Mouse (Mus musculus) liver, embryonic 12.5 days (tissue): Measurements from ENCODE around the gene Med20. TPM values are rescaled to one million over a fixed set of nuclear protein-coding genes. Genes with fewer than 3 reads are reported as not detected.

Experiments used
- ATAC-seq: fragments of 200-750 bp; cut with Nextera tagmentation; 2 replicates; pipeline ENCODE4 v1.8.0; 2017; ENCODE audit warnings: moderate number of reproducible peaks, mild to moderate bottlenecking, moderate library complexity
- H3K27ac ChIP-seq: fragments of 300-500 bp; sonication (generic); 2 replicates; pipeline ENCODE4 v1.5.1; 2016; ENCODE audit warnings: mild to moderate bottlenecking
- H3K27me3 ChIP-seq: fragments of 300-500 bp; sonication (generic); replicated peaks from 2 replicates; pipeline ENCODE4 v1.6.1; 2016; ENCODE audit warnings: mild to moderate bottlenecking, moderate library complexity
- H3K36me3 ChIP-seq: fragments of 300-500 bp; sonication (generic); 2 replicates; pipeline ENCODE4 v1.6.1; 2016; ENCODE audit warnings: mild to moderate bottlenecking, moderate library complexity
- H3K4me1 ChIP-seq: fragments of 300-500 bp; sonication (generic); 2 replicates; pipeline ENCODE4 v1.6.1; 2016
- H3K4me2 ChIP-seq: fragments of 300-500 bp; sonication (generic); 2 replicates; pipeline ENCODE4 v1.6.1; 2016; ENCODE audit warnings: mild to moderate bottlenecking, moderate library complexity
- H3K4me3 ChIP-seq: fragments of 300-500 bp; sonication (generic); 2 replicates; pipeline ENCODE4 v1.5.1; 2016; ENCODE audit warnings: mild to moderate bottlenecking, moderate library complexity
- H3K9ac ChIP-seq: fragments of 300-500 bp; sonication (generic); 2 replicates; pipeline ENCODE4 v1.6.1; 2016; ENCODE audit warnings: mild to moderate bottlenecking, moderate library complexity
- H3K9me3 ChIP-seq: fragments of 300-500 bp; sonication (generic); replicated peaks from 2 replicates; pipeline ENCODE4 v1.6.1; 2016; ENCODE audit warnings: mild to moderate bottlenecking, moderate library complexity
- WGBS: fragments of 180-500 bp; shearing (Covaris S2); methylation state at CpG from one replicate; pipeline ENCODE4 v1.1.7; 2016; ENCODE audit not compliant: insufficient replicate concordance; 5-methylcytosine and 5-hydroxymethylcytosine counted together
- polyA plus RNA-seq: library from polyadenylated mRNA; unstranded; fragments of >200 nt; fragmentation: Nextera tagmentation; extraction: Ambion mirVana; gene quantifications from 2 replicates; pipeline ENCODE4 v1.2.1, GENCODE M21; 2016

The Med20 gene
- polyA plus RNA-seq = 31.2 and 32.6 TPM in 2 replicates

DNA sequence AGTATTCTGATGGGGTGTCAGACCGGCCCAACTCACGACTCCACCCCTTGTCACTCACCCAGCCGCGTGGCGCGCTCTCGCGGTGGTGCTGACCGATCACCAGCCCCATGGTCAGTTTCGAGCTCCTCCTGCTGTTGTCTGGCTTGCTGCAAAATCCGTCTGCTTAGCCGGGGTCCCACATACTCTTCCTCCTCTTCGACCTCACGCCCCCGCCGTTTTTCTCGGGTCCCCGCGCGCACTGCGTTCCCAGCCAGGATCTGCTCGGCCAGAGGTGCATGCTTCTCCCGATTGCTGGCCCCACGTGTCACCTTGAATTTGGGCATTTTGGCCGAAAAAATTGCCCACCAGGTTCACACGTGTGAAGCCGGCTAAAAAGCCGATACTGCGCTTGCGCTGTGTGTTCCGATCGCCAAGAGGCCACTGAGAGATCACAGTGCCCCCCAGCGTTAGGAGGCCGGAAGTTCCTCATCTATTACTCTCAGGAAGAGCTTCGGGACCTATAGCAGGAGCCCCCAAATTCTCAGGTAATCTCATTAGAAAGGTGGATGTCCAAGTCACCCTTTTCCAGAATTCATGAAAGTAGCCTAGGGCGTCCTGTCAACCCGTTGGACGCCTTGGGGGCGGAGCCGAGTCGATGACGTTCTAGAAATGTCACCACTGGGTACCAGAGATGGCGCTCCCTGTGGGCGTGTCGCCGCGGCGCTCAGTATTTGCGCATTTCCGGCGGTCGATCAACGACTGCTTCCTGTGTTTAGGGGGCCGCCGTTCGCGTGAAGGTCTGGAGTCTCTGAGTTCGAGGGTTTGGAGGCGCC is at the start of gene Med20, which contains the start of the genes Bysl and Gm20517:
Gene Med20, plus strand, starts transcription at position 734 of the 812 bp plus-strand sequence.
Gene Bysl, minus strand, starts transcription at position 644 of the 812 bp plus-strand sequence.
Gene Gm20517, plus strand, starts transcription at position 741 of the 812 bp plus-strand sequence.
- Histone ChIP-seq H3K9me3 (no peaks in the 10 kb centered on the region), H3K36me3 (peaks cover 69% of the 10 kb centered on the region), H3K27ac (peak within 1 kb of the TSS; percentile 91), H3K4me3 (peak within 1 kb of the TSS; percentile 91), H3K27me3 (no peaks in the 10 kb centered on the region), H3K4me1 (peaks cover 77% of the 10 kb centered on the region), H3K4me2 (peak within 1 kb of the TSS; percentile 90), H3K9ac (peak within 1 kb of the TSS; percentile 87)
- under 1% methylated on average over 59 of the region's 59 CpGs for WGBS
- peak; percentile 85 for ATAC-seq

DNA sequence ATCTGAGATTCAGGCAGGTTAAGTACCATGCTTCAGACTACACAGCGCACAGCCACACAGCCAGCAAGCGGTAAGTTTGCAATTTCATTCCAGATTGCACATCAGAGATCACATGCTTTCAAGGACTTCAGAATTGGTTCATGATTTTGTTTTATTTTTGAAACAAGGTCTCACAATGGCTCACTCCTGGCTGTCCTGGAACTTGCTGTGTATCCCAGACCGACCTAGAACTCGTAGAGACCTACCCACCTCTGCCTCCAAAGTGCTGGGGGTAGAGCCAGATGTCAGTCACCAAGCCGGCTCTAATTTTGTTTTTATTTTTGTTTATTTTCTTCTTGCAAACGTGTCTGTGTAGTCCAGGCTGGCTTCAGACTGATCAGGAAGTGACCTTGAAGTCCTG is 48.5 kb upstream of the Med20 start:
- 76% methylated on average over 6 of the region's 6 CpGs for WGBS

DNA sequence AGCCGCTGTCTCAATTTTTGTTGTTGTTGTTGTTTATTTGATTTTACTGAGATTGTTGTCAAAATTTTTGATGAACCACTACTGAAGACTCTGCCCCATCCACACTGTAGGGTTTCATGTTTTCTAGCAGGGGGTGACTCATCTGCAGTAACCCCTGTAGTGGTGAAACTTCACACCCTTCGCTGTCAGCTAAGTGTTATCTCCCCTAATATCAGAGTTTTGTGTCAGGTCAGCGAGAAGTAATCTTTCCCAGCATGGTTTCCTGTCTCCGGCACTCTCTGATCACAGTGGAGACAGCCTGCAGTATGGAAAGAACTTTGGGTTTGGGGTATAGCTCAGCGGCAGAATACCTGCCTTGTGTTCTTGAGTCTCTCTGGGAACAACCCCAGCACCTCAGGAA is 46.8 kb upstream of the Med20 start:
- H3K4me3 ChIP-seq = no peak overlapping the region
- no peak overlapping the region for H3K4me2 ChIP-seq
- no peak for ATAC-seq
- H3K27ac ChIP-seq = peak overlapping the region; percentile 20; the same call in 1 of the 2 replicates
- H3K4me1 ChIP-seq = peaks cover 74% of the 10 kb centered on the region
- no peaks in the 10 kb centered on the region for H3K36me3 ChIP-seq
- no peaks in the 10 kb centered on the region for H3K9me3 ChIP-seq
- 20% methylated on average over 5 of the region's 5 CpGs for WGBS
- no peaks in the 10 kb centered on the region for H3K27me3 ChIP-seq
- H3K9ac ChIP-seq = peak overlapping the region; percentile 28; the same call in 1 of the 2 replicates

More for the DNA sequence above, 48.5 kb upstream of the Med20 start:
- H3K27me3 ChIP-seq = no peaks in the 10 kb centered on the region
- H3K4me2 ChIP-seq = no peak overlapping the region
- H3K4me1 ChIP-seq = peaks cover 59% of the 10 kb centered on the region
- H3K4me3 ChIP-seq = no peak overlapping the region
- ATAC-seq = no peak
- H3K27ac ChIP-seq = peak overlapping the region; percentile 24; the same call in 1 of the 2 replicates
- no peaks in the 10 kb centered on the region for H3K36me3 ChIP-seq
- no peaks in the 10 kb centered on the region for H3K9me3 ChIP-seq
- no peak overlapping the region for H3K9ac ChIP-seq

DNA sequence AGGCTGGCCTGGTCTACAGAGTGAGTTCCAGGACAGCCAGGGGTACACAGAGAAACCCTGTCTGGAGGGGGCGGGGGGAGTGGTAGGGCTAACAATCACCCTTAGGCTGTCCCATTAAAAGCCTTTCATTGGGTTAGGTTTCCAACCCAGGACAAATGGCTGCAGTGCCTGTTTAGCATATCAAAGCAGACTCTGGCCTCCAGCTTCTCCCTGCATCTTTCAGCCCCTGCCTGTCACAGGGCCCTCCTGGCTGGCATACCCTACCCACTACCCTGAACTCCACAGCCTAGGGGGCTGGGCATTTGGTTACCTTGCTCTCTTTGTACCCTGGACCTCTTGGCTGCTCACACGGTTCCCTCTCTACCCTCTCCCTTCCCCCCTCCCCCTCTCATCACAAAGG is 45.2 kb upstream of the Med20 start:
- H3K9me3 ChIP-seq = no peaks in the 10 kb centered on the region
- no peak for ATAC-seq
- H3K27me3 ChIP-seq = no peaks in the 10 kb centered on the region
- H3K4me2 ChIP-seq = no peak overlapping the region
- H3K27ac ChIP-seq = peak overlapping the region; percentile 42; the same call in 1 of the 2 replicates
- no peaks in the 10 kb centered on the region for H3K36me3 ChIP-seq
- H3K4me3 ChIP-seq = no peak overlapping the region
- H3K4me1 ChIP-seq = peaks cover 68% of the 10 kb centered on the region
- no peak overlapping the region for H3K9ac ChIP-seq
- 34% methylated on average over 2 of the region's 2 CpGs for WGBS

DNA sequence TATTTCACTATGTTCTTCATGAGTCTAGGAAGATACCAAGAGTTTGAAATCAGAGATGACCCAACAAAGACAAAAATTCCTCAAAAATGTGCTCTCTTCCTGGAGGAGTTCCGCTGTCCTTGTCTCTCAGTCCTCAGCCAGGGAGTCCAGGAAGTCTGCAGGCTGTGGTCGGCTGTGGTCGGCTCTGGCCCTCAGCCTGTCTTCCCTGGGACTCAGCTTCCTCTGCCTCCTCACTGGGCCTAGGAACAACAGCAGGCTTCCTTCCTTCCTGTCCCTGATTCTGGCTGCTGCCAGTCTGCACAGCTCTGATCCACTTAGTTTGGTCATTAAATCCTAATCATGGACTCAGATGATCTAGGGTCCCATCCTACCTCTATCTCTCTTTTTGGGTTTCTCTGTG is 44.1 kb upstream of the Med20 start:
- Histone ChIP-seq H3K27me3 (no peaks in the 10 kb centered on the region), H3K9ac (peak overlapping the region; percentile 14), H3K9me3 (no peaks in the 10 kb centered on the region), H3K4me3 (no peak overlapping the region), H3K36me3 (no peaks in the 10 kb centered on the region), H3K4me1 (peaks cover 78% of the 10 kb centered on the region), H3K27ac (peak overlapping the region; percentile 86), H3K4me2 (no peak overlapping the region)
- ATAC-seq = no peak
- WGBS = 48% methylated on average over 3 of the region's 3 CpGs

DNA sequence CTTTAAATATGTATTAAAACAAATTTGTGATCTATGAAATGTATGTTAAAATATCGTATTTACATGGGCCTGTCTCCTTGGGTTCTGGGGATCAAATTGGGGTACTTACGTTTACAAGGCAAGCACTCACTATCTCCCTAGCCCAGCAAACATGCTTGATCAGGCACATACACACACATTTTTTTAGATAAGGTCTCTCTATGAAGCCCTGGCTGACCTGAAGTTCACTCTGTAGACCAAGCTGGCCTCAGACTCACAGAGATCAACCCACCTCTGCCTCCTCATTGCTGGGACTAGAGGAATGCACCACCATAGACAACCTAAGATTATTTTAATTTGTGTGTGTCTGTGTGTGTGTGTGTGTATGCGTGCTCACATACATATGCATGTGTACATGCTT is 43.0 kb upstream of the Med20 start:
- WGBS = 46% methylated on average over 3 of the region's 3 CpGs
- ATAC-seq = peak; percentile 98
- Histone ChIP-seq H3K4me3 (no peak overlapping the region), H3K4me1 (peaks cover 71% of the 10 kb centered on the region), H3K36me3 (no peaks in the 10 kb centered on the region), H3K27me3 (0 out of 2 replicates have a peak, but pooled peaks cover 4% of the 10 kb centered on the region), H3K4me2 (peak overlapping the region; percentile 43), H3K27ac (peak overlapping the region; percentile 86), H3K9ac (peak overlapping the region; percentile 51), H3K9me3 (no peaks in the 10 kb centered on the region)

DNA sequence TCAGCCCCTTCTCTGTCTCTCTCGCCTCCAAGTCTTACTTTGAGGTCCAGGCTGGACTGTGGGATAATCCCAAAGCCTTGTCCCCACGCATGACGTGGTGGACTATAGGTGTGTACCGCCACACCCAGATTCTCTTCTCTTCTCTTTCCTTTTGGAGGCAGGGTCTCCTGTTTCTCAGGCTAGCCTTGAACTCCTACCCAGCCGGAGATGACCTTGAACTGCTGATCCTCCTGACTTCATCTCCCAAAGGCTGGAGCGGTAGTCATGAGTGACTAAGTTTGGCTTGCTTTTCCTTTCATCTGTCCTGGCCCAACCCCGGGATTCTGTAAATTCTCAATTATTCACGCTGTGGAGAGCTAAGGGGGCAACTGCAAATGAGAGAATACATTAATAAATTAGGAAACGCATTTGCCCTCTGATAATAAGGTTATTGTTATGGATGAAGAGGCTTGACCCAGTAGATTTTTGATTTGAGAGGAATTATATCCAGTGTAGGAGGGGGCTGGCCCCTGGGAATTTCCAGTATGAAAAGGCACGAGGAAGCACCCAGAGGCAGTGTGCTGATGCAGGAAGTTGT is 42.3 kb upstream of the Med20 start:
- no peaks in the 10 kb centered on the region for H3K36me3 ChIP-seq
- H3K4me1 ChIP-seq = peaks cover 68% of the 10 kb centered on the region
- H3K4me3 ChIP-seq = no peak overlapping the region
- peak overlapping the region; percentile 86 for H3K27ac ChIP-seq
- ATAC-seq = peak; percentile 8; the same call in 1 of the 2 replicates
- 80% methylated on average over 10 of the region's 10 CpGs for WGBS
- no peaks in the 10 kb centered on the region for H3K9me3 ChIP-seq
- peak overlapping the region; percentile 43 for H3K4me2 ChIP-seq
- peak overlapping the region; percentile 51 for H3K9ac ChIP-seq
- H3K27me3 ChIP-seq = peaks cover 7% of the 10 kb centered on the region; the same call in 1 of the 2 replicates

DNA sequence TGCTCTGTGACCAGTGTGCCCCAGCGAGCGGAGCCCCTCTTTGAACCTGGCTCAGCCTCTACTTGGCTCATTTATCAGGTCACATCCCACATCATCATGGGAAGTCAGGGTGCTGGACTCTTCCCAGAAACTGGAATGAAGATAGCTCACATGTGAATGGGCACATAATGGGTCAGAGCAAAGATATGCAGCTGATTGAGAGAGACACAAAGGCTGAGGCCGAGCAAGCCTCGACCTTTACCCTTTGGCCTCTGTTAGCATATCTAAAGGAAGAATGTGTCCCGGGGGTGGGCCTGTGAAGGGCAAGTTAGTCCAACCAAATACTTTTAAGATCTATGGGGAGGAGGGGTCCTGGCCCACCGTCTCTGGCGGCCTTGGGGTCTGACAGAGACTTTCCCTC is 39.8 kb upstream of the Med20 start:
- no peak overlapping the region for H3K4me2 ChIP-seq
- ATAC-seq = no peak
- H3K36me3 ChIP-seq = no peaks in the 10 kb centered on the region
- 64% methylated on average over 7 of the region's 7 CpGs for WGBS
- H3K9ac ChIP-seq = no peak overlapping the region
- H3K9me3 ChIP-seq = no peaks in the 10 kb centered on the region
- H3K4me1 ChIP-seq = peaks cover 56% of the 10 kb centered on the region
- H3K4me3 ChIP-seq = no peak overlapping the region
- H3K27ac ChIP-seq = peak overlapping the region; percentile 22; the same call in 1 of the 2 replicates
- peaks cover 10% of the 10 kb centered on the region; the same call in 1 of the 2 replicates for H3K27me3 ChIP-seq

DNA sequence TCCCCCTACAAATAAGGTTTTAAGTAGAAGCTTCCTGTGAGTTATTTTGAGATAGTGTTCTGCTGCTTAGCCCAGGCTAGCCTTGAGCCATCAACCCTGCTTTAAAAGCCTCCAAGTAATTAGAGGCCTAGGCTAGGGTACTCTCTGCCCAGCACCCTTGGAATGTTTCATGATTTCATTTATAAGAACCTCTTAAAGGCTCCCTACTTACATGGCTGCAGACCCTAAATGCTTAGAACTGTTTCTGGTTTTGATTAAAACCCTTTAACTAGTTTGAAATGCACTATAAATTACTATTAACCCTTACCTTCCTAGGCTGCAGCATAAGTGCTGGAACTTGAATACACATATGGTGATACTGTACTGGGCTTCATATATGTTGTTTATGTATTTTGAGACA is 38.9 kb upstream of the Med20 start:
- H3K27me3 ChIP-seq = peaks cover 10% of the 10 kb centered on the region; the same call in 1 of the 2 replicates

DNA sequence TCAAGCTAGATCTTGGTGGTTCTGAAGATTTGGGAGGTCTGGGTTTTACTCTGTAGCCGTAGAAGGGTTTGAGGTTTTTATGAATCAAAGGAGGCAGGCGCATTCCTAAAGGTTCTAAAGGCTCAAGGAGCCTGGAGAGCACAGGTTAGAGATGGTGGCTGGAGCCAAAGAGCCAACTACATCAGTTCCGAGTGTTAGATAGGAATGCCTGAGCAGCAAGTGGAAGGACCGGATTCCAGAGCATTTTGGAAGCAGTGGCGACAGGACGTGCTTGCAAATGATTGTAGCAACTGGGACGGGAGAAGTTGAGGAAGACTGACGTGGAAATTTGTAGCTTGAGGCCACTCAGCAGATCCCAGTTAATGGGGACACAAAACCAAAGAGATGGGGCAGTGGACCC is 37.4 kb upstream of the Med20 start:
- H3K4me1 ChIP-seq = peaks cover 44% of the 10 kb centered on the region
- peaks cover 10% of the 10 kb centered on the region; the same call in 1 of the 2 replicates for H3K27me3 ChIP-seq
- no peaks in the 10 kb centered on the region for H3K9me3 ChIP-seq
- H3K36me3 ChIP-seq = no peaks in the 10 kb centered on the region
- H3K27ac ChIP-seq = 0 out of 2 replicates have a peak overlapping the region, but pooled peaks have one; percentile 8
- 66% methylated on average over 8 of the region's 8 CpGs for WGBS
- H3K4me2 ChIP-seq = no peak overlapping the region
- H3K4me3 ChIP-seq = no peak overlapping the region
- ATAC-seq = no peak
- no peak overlapping the region for H3K9ac ChIP-seq

More for the DNA sequence above, 38.9 kb upstream of the Med20 start:
- no peaks in the 10 kb centered on the region for H3K36me3 ChIP-seq
- ATAC-seq = no peak
- H3K27ac ChIP-seq = no peak overlapping the region
- no peak overlapping the region for H3K4me3 ChIP-seq
- peaks cover 47% of the 10 kb centered on the region for H3K4me1 ChIP-seq
- no peak overlapping the region for H3K4me2 ChIP-seq
- no peak overlapping the region for H3K9ac ChIP-seq
- H3K9me3 ChIP-seq = no peaks in the 10 kb centered on the region

DNA sequence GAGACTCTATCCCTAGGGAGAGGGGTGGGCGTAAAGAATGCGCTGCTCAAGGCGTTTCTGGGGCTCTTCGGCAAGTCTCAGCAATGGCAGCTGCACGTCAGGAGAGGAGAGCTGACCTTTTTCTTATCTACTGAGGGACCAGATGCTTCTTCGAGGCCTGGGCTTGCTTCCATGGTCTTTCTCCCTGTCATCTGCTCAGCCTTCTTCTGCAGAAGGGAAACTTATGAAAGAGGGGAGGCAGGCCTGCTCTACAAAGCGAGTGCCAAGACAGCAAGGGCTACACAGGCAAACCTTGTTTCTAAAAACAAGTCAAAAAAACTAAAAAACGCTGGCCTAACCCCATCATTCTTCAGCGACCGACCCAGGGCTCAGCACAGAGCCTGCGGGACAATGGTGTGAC is 36.6 kb upstream of the Med20 start:
- Histone ChIP-seq H3K4me2 (no peak overlapping the region), H3K27ac (no peak overlapping the region), H3K36me3 (no peaks in the 10 kb centered on the region), H3K9ac (no peak overlapping the region), H3K27me3 (peaks cover 10% of the 10 kb centered on the region; the same call in 1 of the 2 replicates), H3K4me3 (no peak overlapping the region), H3K9me3 (no peaks in the 10 kb centered on the region), H3K4me1 (peaks cover 40% of the 10 kb centered on the region)
- WGBS = 70% methylated on average over 11 of the region's 11 CpGs
- ATAC-seq = no peak

DNA sequence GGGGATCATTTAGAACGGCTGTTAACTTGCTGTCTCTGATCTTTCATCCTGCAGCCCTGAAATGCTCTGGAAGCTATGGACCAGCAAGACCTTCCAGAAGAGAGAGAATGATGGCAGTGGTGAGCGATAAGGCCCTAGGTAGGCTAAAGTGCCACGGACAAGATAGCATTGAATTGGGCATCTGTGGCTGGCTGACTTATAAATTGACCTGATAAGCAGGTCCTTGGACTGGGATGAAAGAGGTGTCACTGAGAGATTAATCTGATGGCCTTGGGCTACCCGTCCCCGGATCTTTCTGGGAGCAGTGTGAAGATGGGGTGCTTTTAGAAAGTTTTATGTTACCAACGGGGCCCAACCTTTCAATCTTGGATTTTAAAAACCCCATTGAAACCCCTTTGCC is 32.7 kb upstream of the Med20 start:
- H3K4me1 ChIP-seq = peaks cover 28% of the 10 kb centered on the region
- no peaks in the 10 kb centered on the region for H3K36me3 ChIP-seq
- H3K4me2 ChIP-seq = peak overlapping the region; percentile 27
- peaks cover 5% of the 10 kb centered on the region; the same call in 1 of the 2 replicates for H3K27me3 ChIP-seq
- H3K27ac ChIP-seq = peak overlapping the region; percentile 72
- peak; percentile 90 for ATAC-seq
- H3K9me3 ChIP-seq = no peaks in the 10 kb centered on the region
- H3K9ac ChIP-seq = no peak overlapping the region; the same call in 1 of the 2 replicates
- H3K4me3 ChIP-seq = no peak overlapping the region
- 49% methylated on average over 6 of the region's 6 CpGs for WGBS
